Mouse (Mus musculus) bone marrow, adult 2 months (tissue): Measurements from ENCODE around the gene Tmem200c. TPM values are rescaled to one million over a fixed set of nuclear protein-coding genes. Genes with fewer than 3 reads are reported as not detected.

Experiments
- H3K27ac ChIP-seq: fragments of 200-500 bp; 2 replicates; pipeline ENCODE4 v1.5.1; 2012; ENCODE audit warnings: low read depth, mild to moderate bottlenecking, control low read depth, inconsistent platforms, low read length; ENCODE audit not compliant: control insufficient read depth, poor library complexity, insufficient read depth
- H3K4me1 ChIP-seq: fragments of 200-500 bp; 2 replicates; pipeline ENCODE4 v1.6.1; 2011; ENCODE audit warnings: low read length; ENCODE audit not compliant: control insufficient read depth, insufficient read depth
- H3K4me3 ChIP-seq: fragments of 200-500 bp; replicated peaks from 2 replicates; pipeline ENCODE3; 2011; ENCODE audit warnings: mild to moderate bottlenecking, low read depth, low read length, control low read depth; ENCODE audit not compliant: control insufficient read depth
- CTCF ChIP-seq: fragments of 200-500 bp; IDR thresholded peaks from 2 replicates; pipeline ENCODE4 v1.5.1; 2011; ENCODE audit warnings: low read length, control low read depth; ENCODE audit not compliant: control insufficient read depth, insufficient read depth
- POLR2A ChIP-seq: fragments of 200-500 bp; IDR thresholded peaks from 2 replicates; pipeline ENCODE4 v1.6.1; 2011; ENCODE audit warnings: low read depth, mild to moderate bottlenecking, control low read depth, low read length, borderline replicate concordance; ENCODE audit not compliant: control insufficient read depth
- WGBS: fragments of 180-500 bp; shearing (Covaris S2); methylation state at CpG from one replicate; pipeline ENCODE4 v1.1.7; 2018; 5-methylcytosine and 5-hydroxymethylcytosine counted together
- polyA plus RNA-seq: library from polyadenylated mRNA; stranded (reverse); fragments of >200 nt; gene quantifications from 2 replicates; pipeline ENCODE4 v1.2.4, GENCODE M21; 2011; ENCODE audit warnings: low replicate concordance; ENCODE audit not compliant: missing spikeins, insufficient read depth, insufficient read length

Tmem200c gene
- polyA plus RNA-seq, result not detected in 2 replicates

DNA sequence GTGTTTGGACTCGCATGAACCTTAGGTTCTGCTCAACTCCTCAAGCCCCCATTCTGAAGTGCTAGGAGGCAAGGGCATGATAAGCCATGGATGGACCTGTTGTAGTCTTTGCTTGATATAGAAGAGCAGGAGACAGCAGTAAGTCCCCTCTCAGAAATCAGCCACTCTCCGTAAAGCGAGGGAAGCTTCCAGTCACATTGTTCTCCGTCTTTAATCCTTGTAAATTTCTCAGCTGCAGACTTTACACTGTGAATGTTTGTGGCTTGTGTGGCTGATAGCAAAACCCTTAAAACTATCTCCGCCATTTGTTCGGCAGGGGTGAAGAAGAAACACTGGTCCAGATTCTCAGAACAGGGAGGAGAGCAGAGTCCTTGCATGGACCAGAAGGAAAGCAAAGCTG is at the start of gene Tmem200c:
Gene Tmem200c (plus strand): TSS at position 301 of the 400 bp plus-strand sequence.
- WGBS, result 78% methylated on average over 6 of the region's 6 CpGs
- H3K4me1 ChIP-seq, result no peaks in the 10 kb centered on the region
- H3K27ac ChIP-seq, result no peak within 1 kb of the TSS
- H3K4me3 ChIP-seq, result no peak within 1 kb of the TSS
- TF ChIP-seq CTCF (no peak), POLR2A (no peak)

DNA sequence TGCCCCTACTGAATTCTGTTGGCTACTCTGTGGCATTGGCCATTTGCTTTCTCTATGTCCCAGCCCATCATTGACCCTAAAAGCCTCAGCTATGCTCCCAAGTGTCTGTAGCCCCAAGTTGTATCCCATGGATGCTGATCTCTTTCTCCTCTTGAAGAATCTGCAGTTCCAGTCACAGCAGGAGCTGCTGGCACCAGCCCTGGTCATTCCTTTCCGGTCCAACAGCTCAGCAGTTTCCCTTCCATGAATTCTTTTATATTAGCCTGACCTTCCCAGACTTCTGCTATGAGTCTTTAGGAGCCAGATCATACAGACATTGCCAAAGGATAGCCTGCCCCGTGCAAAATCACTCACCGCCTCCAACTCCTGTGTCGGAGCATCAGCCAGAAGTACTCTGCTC is 32.7 kb upstream of the Tmem200c start:
- WGBS, result 73% methylated on average over 4 of the region's 4 CpGs
- H3K27ac ChIP-seq, result no peak overlapping the region
- no peak overlapping the region for H3K4me3 ChIP-seq
- TF ChIP-seq CTCF (no peak), POLR2A (no peak)
- H3K4me1 ChIP-seq, result no peaks in the 10 kb centered on the region

DNA sequence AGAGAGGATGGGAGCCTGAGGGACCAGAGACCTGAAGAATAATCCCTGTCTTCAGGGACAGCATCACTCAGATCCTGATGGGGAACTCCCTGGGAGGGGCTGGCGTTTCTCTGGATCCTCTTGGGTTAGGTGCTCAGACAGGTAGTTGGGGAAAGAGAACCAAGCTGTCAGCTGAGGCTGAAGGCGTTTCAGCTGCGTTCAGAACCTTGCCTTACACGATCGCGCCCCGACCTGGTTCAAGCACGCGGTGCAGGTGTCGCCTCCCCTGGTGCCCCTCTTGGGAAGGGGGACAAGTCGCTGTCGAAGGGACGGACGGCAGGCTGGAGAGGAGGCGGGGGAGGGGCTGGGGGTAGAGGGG is 10.2 kb downstream of the Tmem200c start:
- WGBS, result 3% methylated on average over 15 of the region's 15 CpGs
- TF ChIP-seq POLR2A (no peak), CTCF (no peak)
- no peaks in the 10 kb centered on the region for H3K4me1 ChIP-seq
- H3K4me3 ChIP-seq, result no peak overlapping the region
- no peak overlapping the region for H3K27ac ChIP-seq

DNA sequence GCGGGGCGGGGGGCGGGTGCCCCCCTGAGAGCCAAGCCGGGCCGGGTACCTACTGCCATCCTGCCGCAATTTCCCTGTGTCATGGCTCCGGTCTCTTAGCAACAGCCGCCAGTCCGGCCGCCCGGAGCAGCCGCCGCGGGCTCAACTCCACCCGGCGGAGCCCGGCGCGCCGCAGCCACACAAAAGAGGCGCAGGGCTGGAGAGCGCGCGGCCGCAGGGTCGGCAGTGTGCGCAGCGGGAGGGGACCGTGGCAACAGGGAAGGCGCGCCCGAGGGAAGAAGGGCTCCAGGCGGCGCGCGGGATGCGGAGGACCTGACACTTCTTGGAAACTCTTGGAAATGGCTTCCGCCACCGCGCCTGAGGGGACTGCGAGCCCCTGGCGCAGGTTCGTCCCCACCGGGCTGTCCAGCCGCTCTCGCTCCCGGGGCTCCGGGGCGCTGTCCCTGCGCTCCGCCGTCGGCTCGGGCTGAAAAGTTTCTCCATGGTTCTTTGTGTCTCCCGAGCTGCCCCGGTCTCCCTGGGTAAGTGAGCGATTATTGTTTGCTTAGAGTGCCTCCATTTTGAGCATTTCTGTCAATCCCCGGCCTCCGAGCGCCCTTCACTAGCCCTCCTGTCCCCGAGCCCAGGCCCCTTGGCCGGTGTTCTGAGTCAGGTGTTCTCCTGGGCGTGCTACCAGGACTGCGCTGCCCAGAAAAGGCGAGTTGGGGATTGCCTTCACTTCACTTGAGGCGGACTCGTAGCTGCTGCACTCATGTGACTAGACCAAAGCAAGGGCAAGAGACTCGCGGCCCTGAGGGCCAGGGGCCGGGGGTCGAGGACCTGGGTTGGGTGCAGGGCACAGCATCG is 10.8 kb downstream of the Tmem200c start:
- TF ChIP-seq POLR2A (no peak), CTCF (no peak)
- no peak overlapping the region for H3K4me3 ChIP-seq
- H3K4me1 ChIP-seq, result no peaks in the 10 kb centered on the region
- H3K27ac ChIP-seq, result no peak overlapping the region
- WGBS, result 2% methylated on average over 72 of the region's 72 CpGs

DNA sequence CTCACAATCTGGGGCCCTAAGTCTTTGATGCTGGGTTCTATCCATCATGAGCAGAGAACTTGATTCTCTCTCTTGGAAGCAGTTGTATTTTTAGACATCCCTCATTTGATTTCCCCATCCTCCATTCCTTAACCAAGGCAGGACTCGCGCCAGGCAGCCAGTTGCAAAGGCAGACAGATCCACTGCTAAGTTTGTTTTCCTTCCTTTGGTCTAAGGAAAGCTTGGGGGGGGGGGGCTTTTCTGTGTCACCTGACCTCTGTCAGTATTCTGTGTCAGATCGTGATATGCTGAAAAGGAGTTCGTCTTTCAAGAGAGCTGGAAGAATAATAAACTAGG is 11.4 kb downstream of the Tmem200c start:
- TF ChIP-seq POLR2A (no peak), CTCF (no peak)
- WGBS, result 16% methylated on average over 4 of the region's 4 CpGs
- Histone ChIP-seq H3K4me1 (no peaks in the 10 kb centered on the region), H3K4me3 (no peak overlapping the region), H3K27ac (no peak overlapping the region)

- H3K4me1 ChIP-seq, result no peaks in the 10 kb centered on the region
- H3K27ac ChIP-seq, result no peak overlapping the region
- TF ChIP-seq POLR2A (no peak), CTCF (no peak)
- H3K4me3 ChIP-seq, result no peak overlapping the region
- 17% methylated on average over 17 of the region's 17 CpGs for whole genome bisulfite sequencing
These were observed 13.6 kb downstream of the Tmem200c start for GRCm38 (mm10) chr17:68839888-68840571.

DNA sequence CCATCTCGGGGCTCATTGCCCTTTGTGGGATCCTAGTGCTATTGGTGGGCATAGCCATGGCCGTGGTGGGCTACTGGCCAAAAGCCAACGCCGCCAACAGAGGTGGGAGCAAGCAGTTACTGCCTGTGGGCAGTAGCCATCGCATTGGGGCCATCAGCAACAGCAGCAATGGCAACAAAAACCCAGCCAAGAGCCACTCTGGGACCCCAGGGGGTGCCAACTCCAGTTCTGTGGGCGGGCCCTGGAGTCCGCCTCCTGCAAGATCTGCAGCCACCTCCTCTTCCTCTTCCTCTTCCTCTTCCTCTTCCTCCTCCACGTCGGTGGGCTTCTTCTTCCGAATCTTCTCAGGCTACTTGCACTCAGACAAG is 14.1 kb downstream of the Tmem200c start:
- no peak for TF ChIP-seq POLR2A
- TF ChIP-seq CTCF, result no peak
- no peaks in the 10 kb centered on the region for H3K4me1 ChIP-seq
- H3K4me3 ChIP-seq, result no peak overlapping the region
- no peak overlapping the region for H3K27ac ChIP-seq
- 14% methylated on average over 10 of the region's 10 CpGs for WGBS

DNA sequence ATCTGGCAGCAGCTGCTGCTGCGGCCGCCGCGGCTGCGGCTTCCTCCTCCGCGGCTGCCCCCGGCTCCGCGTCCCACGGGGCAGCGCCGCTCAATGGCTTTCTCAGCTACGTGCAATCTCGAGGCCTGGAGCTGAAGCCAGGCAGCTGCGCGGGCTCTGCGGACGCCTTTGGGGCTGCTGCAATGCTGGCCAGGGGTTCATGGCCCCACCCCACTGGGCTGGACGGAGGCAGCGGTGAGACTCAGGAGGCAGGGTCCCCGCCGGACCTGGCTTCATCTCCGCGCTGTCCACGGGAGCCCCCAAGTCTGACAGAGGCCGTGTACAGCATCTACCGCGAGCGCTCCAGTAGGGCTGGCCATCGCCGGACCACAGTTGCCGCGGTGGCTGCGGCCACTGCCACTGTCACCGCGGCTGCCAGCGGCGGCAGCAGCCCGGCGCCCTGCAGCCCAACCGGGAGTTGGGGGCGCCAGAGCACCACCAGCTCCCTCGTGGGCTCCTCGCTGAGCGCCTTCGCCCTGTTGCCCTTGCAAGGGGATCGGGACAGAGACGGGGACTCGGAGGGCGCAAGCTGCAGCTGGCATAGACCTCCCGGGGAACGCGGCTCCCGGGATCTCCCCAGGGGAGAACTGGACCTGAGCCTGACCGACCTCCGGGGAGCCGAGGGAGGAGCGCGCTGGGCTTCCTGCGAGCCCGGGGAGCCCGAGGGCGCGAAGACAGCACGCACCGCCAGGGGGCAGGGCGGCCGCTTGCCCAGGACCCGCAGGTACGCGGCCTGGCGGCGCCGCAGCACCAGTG is 14.9 kb downstream of the Tmem200c start:
- TF ChIP-seq CTCF (no peak), POLR2A (no peak)
- Histone ChIP-seq H3K4me1 (no peaks in the 10 kb centered on the region), H3K4me3 (no peak overlapping the region), H3K27ac (no peak overlapping the region; the same call in 1 of the 2 replicates)
- 2% methylated on average over 72 of the region's 75 CpGs for WGBS
